In the genomic region with DNA sequence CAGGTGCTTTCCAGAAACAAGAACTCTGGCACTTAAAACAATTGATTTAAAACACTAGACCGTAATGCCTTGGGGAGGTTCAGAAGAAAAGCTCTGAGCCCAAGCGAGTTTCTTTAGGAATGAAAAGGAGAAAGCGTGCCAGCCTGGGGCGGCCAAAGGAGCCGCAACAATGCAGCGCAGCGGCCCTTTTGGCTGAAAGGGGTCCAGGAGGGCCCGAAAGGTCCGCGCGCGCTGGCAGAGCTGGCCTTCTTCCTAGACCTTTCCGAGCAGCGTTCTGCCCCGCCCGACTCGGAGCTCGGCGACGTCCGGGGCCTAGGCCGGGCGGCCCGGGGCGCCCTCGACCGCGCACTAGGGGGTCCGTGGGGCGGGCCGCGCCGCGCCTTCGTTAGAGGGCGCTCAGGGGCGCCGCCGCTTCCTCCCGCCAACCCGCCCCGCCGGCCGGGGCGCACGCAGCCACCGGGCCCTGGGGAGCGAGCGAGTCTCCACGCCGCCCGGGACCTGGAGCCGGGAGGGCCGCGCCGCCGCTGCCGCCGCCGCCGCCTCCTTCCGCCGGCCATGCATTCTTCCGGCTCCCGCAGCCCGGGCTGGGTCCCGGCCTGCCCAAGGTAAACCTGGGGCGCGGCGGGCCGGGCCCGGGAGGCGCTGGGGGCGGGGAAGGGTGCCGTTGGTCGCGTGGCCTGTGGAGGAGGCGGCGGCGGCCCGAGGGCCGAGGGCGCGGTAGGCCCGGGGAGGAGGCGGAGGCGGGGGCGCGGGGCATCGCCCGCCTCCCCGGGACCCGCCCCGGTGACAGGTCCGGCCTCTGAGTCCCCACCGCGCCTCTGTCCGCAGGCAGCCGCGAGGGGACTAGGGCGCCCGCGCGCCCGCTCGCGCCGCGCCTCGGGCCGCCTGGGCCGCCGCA, we compare ENCODE assay signal across 8 mouse cellular contexts. TPM values are rescaled to one million over a fixed set of nuclear protein-coding genes. Genes with fewer than 3 reads are reported as not detected.
DNase-seq lines count a peak whose midpoint lies in the region; ATAC-seq and TF ChIP-seq lines count a peak whose summit lies in the region.

A gene (plus strand): TSS at position 234 of the 898 bp plus-strand sequence.

- ATAC-seq in forebrain, embryonic 15.5 days (replicated peaks), result peak; percentile 77
- ATAC-seq in liver, postnatal 0 days, result peak; percentile 91
- ATAC-seq in neural tube, embryonic 13.5 days (ENCODE audit: low read depth), result peak; percentile 82

- H3K9ac ChIP-seq in forebrain, embryonic 15.5 days (replicated peaks), result peak within 1 kb of the TSS; percentile 98
- H3K9ac ChIP-seq in liver, postnatal 0 days (replicated peaks), result peak within 1 kb of the TSS; percentile 89
- H3K9ac ChIP-seq in neural tube, embryonic 13.5 days, result peak within 1 kb of the TSS; percentile 99

- no peak for TF ChIP-seq EP300 in liver, postnatal 0 days (IDR thresholded peaks at IDR 0.05; ENCODE audit: low read depth)

- peak within 1 kb of the TSS; percentile 81 for H3K4me2 ChIP-seq in forebrain, embryonic 15.5 days (replicated peaks)
- H3K4me2 ChIP-seq in liver, postnatal 0 days (ENCODE audit: low read depth, low read length), result peak within 1 kb of the TSS; percentile 68
- peak within 1 kb of the TSS; percentile 67 for H3K4me2 ChIP-seq in neural tube, embryonic 13.5 days

- intact Hi-C loops in heart, postnatal 10 days (cut with DNase I), result loop anchor here (5.0 to 10.0 kb wide), 4 partner anchors 91 to 393 kb away; a partner anchor contains a TSS

- WGBS in forebrain, embryonic 15.5 days, result under 1% methylated on average over 87 of the region's 113 CpGs
- under 1% methylated on average over 43 of the region's 113 CpGs for WGBS in liver, postnatal 0 days (ENCODE audit: insufficient replicate concordance)
- WGBS in neural tube, embryonic 13.5 days, result under 1% methylated on average over 88 of the region's 113 CpGs

- peak within 1 kb of the TSS; percentile 99 for H3K4me3 ChIP-seq in forebrain, embryonic 15.5 days
- peak within 1 kb of the TSS; percentile 75 for H3K4me3 ChIP-seq in liver, postnatal 0 days (ENCODE audit: low read depth, low read length)
- H3K4me3 ChIP-seq in neural tube, embryonic 13.5 days, result peak within 1 kb of the TSS; percentile 91
- H3K4me3 ChIP-seq in testis, adult 2 months (ENCODE audit: control insufficient read depth, low read depth, low read length), result peak within 1 kb of the TSS; percentile 88

- peak within 1 kb of the TSS; percentile 95 for H3K27ac ChIP-seq in forebrain, embryonic 15.5 days (replicated peaks)
- H3K27ac ChIP-seq in liver, postnatal 0 days (ENCODE audit: low read depth), result peak within 1 kb of the TSS; percentile 96
- H3K27ac ChIP-seq in neural tube, embryonic 13.5 days (replicated peaks), result peak within 1 kb of the TSS; percentile 96
- H3K27ac ChIP-seq in testis, adult 2 months (ENCODE audit: control insufficient read depth, insufficient read depth, low read depth, low read length), result peak within 1 kb of the TSS; percentile 90

- H3K36me3 ChIP-seq in forebrain, embryonic 15.5 days, result no peaks in the 10 kb centered on the region
- peaks cover 9% of the 10 kb centered on the region for H3K36me3 ChIP-seq in liver, postnatal 0 days (replicated peaks; ENCODE audit: insufficient read depth, low read length)
- 0 out of 2 replicates have a peak, but pooled peaks cover 4% of the 10 kb centered on the region for H3K36me3 ChIP-seq in neural tube, embryonic 13.5 days
- no peaks in the 10 kb centered on the region for H3K36me3 ChIP-seq in testis, adult 2 months (ENCODE audit: control insufficient read depth, insufficient read depth, low read length)

- no peaks in the 10 kb centered on the region for H3K9me3 ChIP-seq in forebrain, embryonic 15.5 days
- H3K9me3 ChIP-seq in liver, postnatal 0 days (ENCODE audit: low read length), result no peaks in the 10 kb centered on the region
- no peaks in the 10 kb centered on the region for H3K9me3 ChIP-seq in neural tube, embryonic 13.5 days

- peak; percentile 42 for TF ChIP-seq POLR2A in testis, adult 2 months (IDR thresholded peaks at IDR 0.05; ENCODE audit: control insufficient read depth, low read depth, low read length)

- DNase-seq in CD4-positive, CD25-positive, alpha-beta regulatory T cell, adult 2 months (ENCODE audit: low read depth, low spot score), result peak; percentile 72
- peak; percentile 31 for DNase-seq in c-Kit-positive CD71-negative TER-119-negative erythroid progenitor cells, embryonic 14.5 days (ENCODE audit: low read depth)
- peak; percentile 83 to 88 for DNase-seq in heart, postnatal 10 days
- peak; percentile 82 to 88 for DNase-seq in kidney, postnatal 4 days
- DNase-seq in liver, postnatal 0 days, result peak; percentile 86

- H3K27me3 ChIP-seq in forebrain, embryonic 15.5 days, result no peaks in the 10 kb centered on the region
- H3K27me3 ChIP-seq in liver, postnatal 0 days (ENCODE audit: insufficient read depth, low read length), result peaks cover 3% of the 10 kb centered on the region; the same call in 1 of the 2 replicates
- no peaks in the 10 kb centered on the region for H3K27me3 ChIP-seq in neural tube, embryonic 13.5 days
- no peaks in the 10 kb centered on the region for H3K27me3 ChIP-seq in testis, adult 2 months (ENCODE audit: control insufficient read depth, insufficient read depth, low read length)

- H3K4me1 ChIP-seq in forebrain, embryonic 15.5 days, result peaks cover 37% of the 10 kb centered on the region
- peaks cover 9% of the 10 kb centered on the region; the same call in 1 of the 2 replicates for H3K4me1 ChIP-seq in liver, postnatal 0 days (ENCODE audit: insufficient read depth)
- H3K4me1 ChIP-seq in neural tube, embryonic 13.5 days (replicated peaks), result peaks cover 41% of the 10 kb centered on the region
- H3K4me1 ChIP-seq in testis, adult 2 months (ENCODE audit: control insufficient read depth, insufficient read depth, low read length), result peaks cover 4% of the 10 kb centered on the region

- TF ChIP-seq CTCF in liver, postnatal 0 days (IDR thresholded peaks at IDR 0.05; ENCODE audit: low read depth), result no peak
- no peak for TF ChIP-seq CTCF in testis, adult 2 months (IDR thresholded peaks at IDR 0.05; ENCODE audit: control insufficient read depth, insufficient read depth, insufficient replicate concordance, low read depth, low read length)

RNA-seq across cellular contexts. Expression of the gene that starts here (rescaled TPM):
- 32.2 and 33.9 TPM in 2 replicates for polyA plus RNA-seq in forebrain, embryonic 15.5 days (2015; fragmentation: Nextera tagmentation; extraction: Ambion mirVana)
- total RNA-seq in heart, postnatal 10 days (2021), result 10 to 100 TPM; 93.1 to 93.3 TPM
- polyA plus RNA-seq in liver, postnatal 0 days (2015; fragmentation: Nextera tagmentation; extraction: Ambion mirVana), result 95.0 and 102 TPM in 2 replicates
- polyA plus RNA-seq in neural tube, embryonic 13.5 days (2015; fragmentation: Nextera tagmentation; extraction: Ambion mirVana), result 29.9 and 35.4 TPM in 2 replicates
- polyA plus RNA-seq in testis, adult 2 months (2012; rRNA removed), result 24.2 and 26.7 TPM in 2 replicates

Comparison
In these comparisons a context has a peak if more than half of its experiments do, and no peak if none do; other contexts are left out.
1. Peak in every context shown above with its lines: DNase-seq, ATAC-seq, H3K4me3 ChIP-seq and H3K27ac ChIP-seq.
2. DNase-seq: peak in every context shown above with its lines; median percentile 86 in liver, postnatal 0 days; 86 in heart, postnatal 10 days; 85 in kidney, postnatal 4 days; 72 in CD4-positive, CD25-positive, alpha-beta regulatory T cell, adult 2 months; 31 in c-Kit-positive CD71-negative TER-119-negative erythroid progenitor cells, embryonic 14.5 days.